Mouse (Mus musculus) embryonic facial prominence, embryonic 12.5 days (tissue): ENCODE data around the gene Scaf11. TPM values are rescaled to one million over a fixed set of nuclear protein-coding genes. Genes with fewer than 3 reads are reported as not detected.

Experiments used
- microRNA-seq: library from miRNA; unstranded; fragments of <30 nt; microRNA quantifications from one replicate; pipeline ENCODE4, GENCODE M21; 2017
- polyA plus RNA-seq: library from polyadenylated mRNA; unstranded; fragments of >200 nt; fragmentation: Nextera tagmentation; extraction: Ambion mirVana; gene quantifications from 2 replicates; pipeline ENCODE4 v1.2.1, GENCODE M21; 2016

Gene Scaf11
- polyA plus RNA-seq, 1 experiment from 2014 or later, result 120 TPM

Small RNA genes lying within 50 kb of the gene (microRNA-seq; reads per million reads assigned to microRNA genes)
- gene Gm25397, result not detected

Other genes with a start within 250 kb of the Scaf11 start
- 33.0 and 33.1 TPM in 2 replicates for gene Arid2, start 173.3 kb downstream of the Scaf11 start, polyA plus RNA-seq
- gene Slc38a1, start 182.1 kb upstream of the Scaf11 start, polyA plus RNA-seq, result 89.6 and 93.6 TPM in 2 replicates
- 175 and 179 TPM in 2 replicates for gene Slc38a2, start 238.9 kb upstream of the Scaf11 start, polyA plus RNA-seq